Mouse (Mus musculus) myocyte (in vitro differentiated cells): ENCODE results near the gene Omd. TPM values are rescaled to one million over a fixed set of nuclear protein-coding genes. Genes with fewer than 3 reads are reported as not detected.

Source experiments
- H3K27me3 ChIP-seq: one replicate; pipeline ENCODE4 v1.6.1; 2011; ENCODE audit not compliant: control insufficient read depth, insufficient read depth, insufficient read length
- H3K36me3 ChIP-seq: one replicate; pipeline ENCODE4 v1.6.1; 2011; ENCODE audit not compliant: control insufficient read depth, insufficient read depth
- H3K4me2 ChIP-seq: one replicate; pipeline ENCODE4 v1.6.1; 2011; ENCODE audit warnings: low read depth, control low read depth
- H3K4me3 ChIP-seq: one replicate; pipeline ENCODE4 v1.5.1; 2011; ENCODE audit warnings: mild to moderate bottlenecking, control low read depth, moderate library complexity
- H3K79me2 ChIP-seq: one replicate; pipeline ENCODE4 v1.6.1; 2011; ENCODE audit not compliant: control insufficient read depth, insufficient read depth
- H3ac ChIP-seq: one replicate; pipeline ENCODE4 v1.6.1; 2011; ENCODE audit not compliant: control insufficient read depth, insufficient read length
- CEBPB ChIP-seq: IDR thresholded peaks from 2 replicates; pipeline ENCODE4 v1.6.1; 2011; ENCODE audit warnings: mild to moderate bottlenecking, moderate library complexity; ENCODE audit not compliant: poor library complexity, insufficient read depth, severe bottlenecking
- E2F4 ChIP-seq: IDR thresholded peaks from one replicate; pipeline ENCODE4 v1.6.1; 2011; ENCODE audit warnings: mild to moderate bottlenecking, control low read depth, moderate library complexity; ENCODE audit not compliant: insufficient read depth
- MAX ChIP-seq: IDR thresholded peaks from one replicate; pipeline ENCODE4 v1.6.1; 2011; ENCODE audit warnings: low read depth, mild to moderate bottlenecking, control low read depth
- MYOD1 ChIP-seq, 3 experiments: IDR thresholded peaks; one replicate each; pipeline ENCODE4 v1.6.1; 2011; ENCODE audit warnings: control low read depth in 2 of 3, low read depth in 2 of 3, mild to moderate bottlenecking in 2 of 3, moderate library complexity in 1 of 3; ENCODE audit not compliant: insufficient read length in 2 of 3, control insufficient read depth in 1 of 3
- MYOG ChIP-seq, 3 experiments: IDR thresholded peaks; one replicate each; pipeline ENCODE4 v1.6.1; 2011; ENCODE audit warnings: control low read depth in 2 of 3, low read depth in 2 of 3, mild to moderate bottlenecking in 2 of 3; ENCODE audit not compliant: insufficient read length in 2 of 3, control insufficient read depth in 1 of 3, insufficient read depth in 1 of 3
- POLR2A ChIP-seq: IDR thresholded peaks from one replicate; pipeline ENCODE4 v1.6.1; 2011; ENCODE audit warnings: low read depth, mild to moderate bottlenecking, control low read depth, moderate library complexity; ENCODE audit not compliant: insufficient read length
- POLR2AphosphoS2 ChIP-seq: IDR thresholded peaks from one replicate; pipeline ENCODE4 v1.6.1; 2011; ENCODE audit warnings: low read depth, control low read depth; ENCODE audit not compliant: insufficient read length
- REST ChIP-seq: IDR thresholded peaks from one replicate; pipeline ENCODE4 v1.6.1; 2011; ENCODE audit warnings: mild to moderate bottlenecking, control low read depth, moderate library complexity; ENCODE audit not compliant: insufficient read depth, insufficient read length
- SRF ChIP-seq: IDR thresholded peaks from one replicate; pipeline ENCODE4 v1.6.1; 2011; ENCODE audit warnings: low read depth; ENCODE audit not compliant: control insufficient read depth, insufficient read length
- TCF12 ChIP-seq: IDR thresholded peaks from one replicate; pipeline ENCODE4 v1.6.1; 2011; ENCODE audit warnings: mild to moderate bottlenecking, control low read depth; ENCODE audit not compliant: poor library complexity, insufficient read depth, severe bottlenecking
- TCF3 ChIP-seq: IDR thresholded peaks from one replicate; pipeline ENCODE4 v1.6.1; 2011; ENCODE audit warnings: low read depth, control low read depth; ENCODE audit not compliant: insufficient read length
- USF1 ChIP-seq: IDR thresholded peaks from one replicate; pipeline ENCODE4 v1.6.1; 2011; ENCODE audit warnings: low read depth, mild to moderate bottlenecking, control low read depth, moderate library complexity
- polyA plus RNA-seq: library from polyadenylated mRNA; unstranded; fragments of >200 nt; fragmentation: generic; extraction: Trizol; gene quantifications from one replicate; pipeline ENCODE4 v1.2.1, GENCODE M21; 2012; ENCODE audit warnings: missing spikeins

Gene Omd
- polyA plus RNA-seq, 1 experiment = 0.14 TPM

DNA sequence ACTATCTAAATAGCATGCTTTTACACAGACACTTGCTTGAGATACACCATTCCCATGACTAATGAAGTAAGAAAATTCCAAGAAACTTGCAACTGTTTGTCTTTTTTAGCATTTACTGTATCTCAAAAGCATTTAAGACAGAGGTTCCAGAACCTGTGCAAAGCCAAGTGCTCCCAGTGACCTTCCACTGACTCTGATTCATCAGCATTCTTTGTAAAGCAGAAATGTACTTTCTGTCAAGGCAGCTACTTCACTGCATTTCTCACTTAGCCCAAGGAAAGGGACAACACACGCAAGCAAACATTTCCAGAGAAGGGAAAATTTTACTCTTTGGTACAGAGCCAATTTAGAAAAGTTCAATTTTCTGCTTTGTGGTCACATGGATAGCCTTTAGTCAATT is 41.0 kb downstream of the Omd start:
- no peak for TF ChIP-seq POLR2AphosphoS2
- no peak for TF ChIP-seq E2F4
- no peak for TF ChIP-seq REST
- TF ChIP-seq CEBPB = no peak
- TF ChIP-seq SRF = no peak
- TF ChIP-seq MYOG (IDR thresholded peaks at IDR 0.05; ENCODE audit: control insufficient read depth in 1 of 3, insufficient read depth in 1 of 3, insufficient read length in 2 of 3, low read depth in 2 of 3) = no peak
- no peak for TF ChIP-seq TCF12
- no peak for TF ChIP-seq MAX
- TF ChIP-seq MYOD1 (IDR thresholded peaks at IDR 0.05; ENCODE audit: control insufficient read depth in 1 of 3, insufficient read length in 2 of 3, low read depth in 2 of 3) = no peak
- no peak for TF ChIP-seq TCF3
- TF ChIP-seq USF1 = no peak
- no peak for TF ChIP-seq POLR2A
- no peak overlapping the region for H3ac ChIP-seq
- peaks cover 2% of the 10 kb centered on the region for H3K79me2 ChIP-seq
- H3K36me3 ChIP-seq = no peaks in the 10 kb centered on the region
- no peaks in the 10 kb centered on the region for H3K27me3 ChIP-seq
- H3K4me2 ChIP-seq = no peak overlapping the region
- no peak overlapping the region for H3K4me3 ChIP-seq

DNA sequence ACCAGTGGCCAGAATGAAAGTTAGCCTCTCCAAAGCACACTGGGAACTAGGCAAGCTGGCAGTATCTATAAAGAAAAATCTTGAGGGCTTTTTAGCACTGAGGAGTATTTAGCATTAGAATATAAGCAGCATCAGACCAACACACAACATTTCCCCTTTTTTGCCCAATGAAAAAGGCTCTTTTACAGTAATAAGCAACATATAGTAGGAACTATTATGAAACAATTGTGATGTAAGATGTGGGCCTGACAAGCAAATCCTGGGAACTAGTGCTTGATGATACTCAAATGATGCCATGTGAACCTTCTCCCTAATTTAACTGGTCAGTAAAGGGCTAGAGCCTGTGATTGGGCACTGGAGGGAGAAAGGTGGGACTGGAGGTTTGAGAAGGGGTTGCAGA is 45.9 kb downstream of the Omd start:
- TF ChIP-seq TCF12 (no peak), USF1 (no peak), POLR2AphosphoS2 (no peak), E2F4 (no peak), SRF (no peak), MAX (no peak)
- H3K4me2 ChIP-seq = no peak overlapping the region
- H3K27me3 ChIP-seq = no peaks in the 10 kb centered on the region
- H3ac ChIP-seq = no peak overlapping the region
- no peaks in the 10 kb centered on the region for H3K36me3 ChIP-seq
- no peaks in the 10 kb centered on the region for H3K79me2 ChIP-seq
- H3K4me3 ChIP-seq = no peak overlapping the region

DNA sequence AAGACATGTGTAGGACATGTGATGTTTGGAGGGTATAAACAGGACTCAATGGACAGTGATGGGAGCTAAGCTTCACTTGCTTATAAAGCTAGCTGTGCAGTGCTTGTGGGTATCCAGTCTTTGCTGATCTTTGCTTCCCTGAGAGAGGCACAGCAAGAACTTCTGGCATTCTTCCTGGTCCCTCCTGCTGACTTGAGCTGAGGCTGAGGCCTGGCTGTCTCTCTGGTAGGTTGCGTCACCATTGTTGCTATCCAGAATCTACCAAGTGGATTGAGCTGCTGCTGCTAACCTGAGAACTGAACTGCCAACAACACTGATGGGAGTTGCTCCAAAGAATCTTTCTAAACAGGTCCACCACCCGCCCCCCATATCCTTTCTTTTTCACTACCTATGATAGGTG is 46.8 kb downstream of the Omd start:
- H3K36me3 ChIP-seq = no peaks in the 10 kb centered on the region
- H3K4me3 ChIP-seq = no peak overlapping the region
- TF ChIP-seq CEBPB (peak; percentile 71), MAX (no peak), POLR2AphosphoS2 (no peak)
- H3K79me2 ChIP-seq = no peaks in the 10 kb centered on the region
- no peak overlapping the region for H3K4me2 ChIP-seq
- H3ac ChIP-seq = no peak overlapping the region
- no peaks in the 10 kb centered on the region for H3K27me3 ChIP-seq

DNA sequence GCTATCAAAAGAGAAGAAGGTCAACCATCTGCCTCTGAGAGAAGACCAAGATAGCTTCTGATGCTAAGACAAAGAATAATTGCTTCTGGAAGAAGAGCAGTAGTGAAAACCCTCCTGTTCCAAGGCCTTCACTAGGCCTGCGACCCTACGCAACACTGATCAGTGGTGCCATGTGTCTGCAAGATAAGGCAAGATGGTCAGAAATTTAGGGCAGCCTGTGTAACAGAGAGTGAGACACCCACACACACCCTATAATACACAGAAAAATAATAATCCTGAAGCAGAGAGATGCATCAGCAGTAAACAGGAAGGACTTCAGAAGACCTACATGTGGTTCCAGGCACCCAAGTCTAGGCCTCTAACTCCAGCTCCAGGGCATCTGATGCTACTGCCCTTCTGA is 57.7 kb downstream of the Omd start:
- TF ChIP-seq TCF3 (no peak), MAX (no peak), SRF (no peak), POLR2AphosphoS2 (no peak), USF1 (no peak), POLR2A (no peak), MYOD1 (IDR thresholded peaks at IDR 0.05; ENCODE audit: control insufficient read depth in 1 of 3, insufficient read length in 2 of 3, low read depth in 2 of 3) (no peak), CEBPB (no peak), E2F4 (no peak), MYOG (IDR thresholded peaks at IDR 0.05; ENCODE audit: control insufficient read depth in 1 of 3, insufficient read depth in 1 of 3, insufficient read length in 2 of 3, low read depth in 2 of 3) (no peak), TCF12 (no peak), REST (no peak)

More for the DNA sequence above, 57.7 kb downstream of the Omd start:
- H3K79me2 ChIP-seq = peaks cover 5% of the 10 kb centered on the region
- H3ac ChIP-seq = no peak overlapping the region
- no peak overlapping the region for H3K4me2 ChIP-seq
- H3K27me3 ChIP-seq = no peaks in the 10 kb centered on the region
- no peaks in the 10 kb centered on the region for H3K36me3 ChIP-seq
- H3K4me3 ChIP-seq = no peak overlapping the region

Other genes starting within 250 kb of the Omd start
- 94.9 TPM for gene Bicd2, start 240.9 kb upstream of the Omd start, polyA plus RNA-seq
- 4.5 TPM for gene Ippk, start 161.2 kb upstream of the Omd start, polyA plus RNA-seq
- 0.61 TPM for gene Tes3-ps, start 89.1 kb upstream of the Omd start, polyA plus RNA-seq
- gene Ecm2, start 77.7 kb upstream of the Omd start, polyA plus RNA-seq = 0.08 TPM
- 0.37 TPM for gene Aspn, start 38.0 kb upstream of the Omd start, polyA plus RNA-seq
- 19.5 TPM for gene Ogn, start 25.6 kb downstream of the Omd start, polyA plus RNA-seq
- gene Cenpp, start 70.3 kb downstream of the Omd start, polyA plus RNA-seq = 6.3 TPM
- gene Nol8, start 70.6 kb downstream of the Omd start, polyA plus RNA-seq = 3.0 TPM
- 128 TPM for gene Iars, start 99.6 kb downstream of the Omd start, polyA plus RNA-seq
- not detected for gene Gm30302, start 216.5 kb downstream of the Omd start, polyA plus RNA-seq